16 mouse cellular contexts compared by ENCODE assay signal in genomic region chr3:133626442-133626841, GRCm38 (mm10).
DNase-seq lines count a peak whose midpoint lies in the region; ATAC-seq and TF ChIP-seq lines count a peak whose summit lies in the region.
"Had no signal": no experiment of that assay in that cellular context is flagged by ENCODE, and none has a peak within 500 bp of the region (broad histone marks: within the 10 kb centered on the region; RNA-seq: fewer than 3 reads in every experiment).

No protein-coding gene starts in this region.

- TF ChIP-seq CTCF in Patski (IDR thresholded peaks at IDR 0.05): no peak

- ATAC-seq in Patski: peak; percentile 81
- ATAC-seq in megakaryocyte, adult 5-6 weeks (ENCODE audit: poor library complexity, severe bottlenecking): peak; percentile 51
- ATAC-seq: forebrain, embryonic 16.5 days; hindbrain, postnatal 0 days had no signal

- CTCF ChIA-PET in Patski (lab: Charles Lee): interaction anchor here (1.3 kb wide), 1 partner anchor 12 kb away, joined by 3 read pairs; no protein-coding TSS in a partner anchor

- peak; percentile 42 for DNase-seq in adrenal gland, adult 8-10 months
- DNase-seq in adrenal gland, postnatal 25 days: no peak
- DNase-seq in 416B (ENCODE audit: low read depth) (peak; percentile 97), Patski (ENCODE audit: low read depth, low spot score) (peak; percentile 51)
- DNase-seq in gastrocnemius, postnatal 4 days (ENCODE audit: low spot score in 2 of 2): no peak
- no peak for DNase-seq in layer of hippocampus, postnatal 14 days (ENCODE audit: low spot score in 2 of 2)
- DNase-seq in spleen, postnatal 14 days (ENCODE audit: low spot score in 2 of 2): no peak
- DNase-seq: heart, adult 18-20 months; heart, postnatal 10 days; lung, adult 18-20 months; thymus, adult 18-20 months had no signal

- H3K27me3 ChIP-seq in Patski: no peaks in the 10 kb centered on the region
- H3K27me3 ChIP-seq: embryonic facial prominence, embryonic 15.5 days; limb, embryonic 12.5 days had no signal

- POLR2A ChIA-PET in Patski (lab: Charles Lee): interaction anchor here (0.6 kb wide), 1 partner anchor 26 kb away, joined by 4 read pairs; no protein-coding TSS in a partner anchor

- in situ Hi-C loops in Patski (cut with MboI; ENCODE audit: low pct_unique_long_range_greater_than_20kb): no loop called here

Comparison
In these comparisons a context has a peak if more than half of its experiments do, and no peak if none do; other contexts are left out.
1. DNase-seq: peak in adrenal gland, adult 8-10 months (single experiment), 416B (single experiment) and Patski (single experiment); none in adrenal gland, postnatal 25 days (single experiment), gastrocnemius, postnatal 4 days (0 of 2), layer of hippocampus, postnatal 14 days (0 of 2) and spleen, postnatal 14 days (0 of 2).